Mouse (Mus musculus): Measurements from ENCODE around the gene Itga2b. TPM values are rescaled to one million over a fixed set of nuclear protein-coding genes. Genes with fewer than 3 reads are reported as not detected.
"Not testable (repeated sequence)": the region's sequence is repeated elsewhere in the genome, so short reads cannot be mapped to it uniquely, and the experiment has no call there.

The Itga2b gene
- polyA plus RNA-seq, 1 experiment from 2014 or later: 80.3 TPM

DNA sequence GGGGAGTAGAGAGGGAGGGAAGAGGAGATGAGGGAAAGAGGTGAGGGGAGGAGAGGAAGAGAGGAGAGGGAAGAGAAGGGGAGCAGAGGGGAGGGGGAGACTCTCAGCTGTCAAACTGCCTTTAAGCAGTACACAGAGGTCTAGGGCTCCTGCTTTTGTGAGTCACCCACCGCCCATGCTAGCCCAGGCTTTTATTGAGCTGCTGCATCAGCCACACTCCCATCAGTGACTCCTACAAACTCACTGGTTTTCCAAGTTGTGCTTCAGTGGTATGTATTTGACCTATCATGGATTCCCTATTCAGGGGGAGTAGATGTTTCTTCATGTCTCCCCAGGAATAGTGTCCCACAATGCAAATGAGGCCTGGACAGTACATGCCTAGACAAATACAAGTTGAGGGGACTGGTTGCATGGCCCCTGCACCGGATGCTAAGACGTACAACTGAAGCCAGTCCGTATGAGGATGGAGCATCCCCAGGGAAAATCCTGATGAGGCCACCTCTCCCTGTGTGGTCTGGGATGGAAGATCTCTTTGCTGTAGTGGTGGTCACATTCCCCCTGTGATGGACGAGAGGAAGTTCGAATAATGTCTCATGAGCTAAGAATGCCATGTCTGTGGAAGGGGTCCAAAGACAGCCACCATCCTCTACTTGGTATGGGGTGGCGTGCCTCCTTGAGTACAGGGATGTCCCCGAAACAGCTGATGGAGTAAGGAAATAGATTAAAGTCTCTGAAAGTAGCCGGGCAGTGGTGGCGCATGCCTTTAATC is 54.7 kb downstream of the Itga2b start:
- DNase-seq (ENCODE audit: low spot score): no peak
- H3K4me1 ChIP-seq (replicated peaks; ENCODE audit: control insufficient read depth, insufficient read depth, low read length): 0 out of 2 replicates have a peak, but pooled peaks cover 2% of the 10 kb centered on the region
- H3K4me3 ChIP-seq (ENCODE audit: low read depth, low read length): no peak overlapping the region
- no peaks in the 10 kb centered on the region; the same call in 1 of the 2 replicates for H3K27me3 ChIP-seq (replicated peaks; ENCODE audit: control insufficient read depth, insufficient read depth, low read length)
- no peak overlapping the region for H3K4me2 ChIP-seq
- ATAC-seq (replicated peaks; ENCODE audit: low FRiP score): no peak
- H3K27ac ChIP-seq (ENCODE audit: low read depth, low read length): no peak overlapping the region
- no peak overlapping the region for H3K9ac ChIP-seq (ENCODE audit: low read depth, low read length)
- H3K36me3 ChIP-seq (ENCODE audit: control insufficient read depth, insufficient read depth, low read length): no peaks in the 10 kb centered on the region
- WGBS: 70% methylated on average over 10 of the region's 10 CpGs
- no peaks in the 10 kb centered on the region for H3K9me3 ChIP-seq (ENCODE audit: control insufficient read depth, low read length)

DNA sequence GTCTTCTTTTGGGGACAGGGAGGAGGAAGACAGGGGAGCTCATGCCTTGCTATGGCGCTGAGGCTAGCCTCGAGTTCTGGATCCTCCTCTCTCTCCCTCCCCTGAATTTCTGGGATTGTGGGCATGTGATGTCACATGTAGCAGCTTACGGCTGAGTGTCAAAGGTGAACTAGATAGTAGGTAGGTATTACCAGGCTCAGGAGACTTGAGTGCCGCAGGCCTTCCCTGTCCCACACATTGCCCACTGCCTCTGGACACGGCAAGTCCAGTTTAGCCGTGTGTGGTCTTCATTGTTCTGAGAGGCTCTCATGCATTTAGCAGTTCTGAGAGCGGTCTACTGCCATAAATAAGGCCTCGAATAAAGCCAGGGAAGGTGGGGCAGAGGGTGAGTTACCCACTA is 56.9 kb downstream of the Itga2b start:
- Histone ChIP-seq H3K9ac (ENCODE audit: low read depth, low read length) (no peak overlapping the region), H3K4me1 (replicated peaks; ENCODE audit: control insufficient read depth, insufficient read depth, low read length) (peaks cover 13% of the 10 kb centered on the region), H3K27ac (ENCODE audit: low read depth, low read length) (no peak overlapping the region), H3K9me3 (ENCODE audit: control insufficient read depth, low read length) (no peaks in the 10 kb centered on the region), H3K4me2 (no peak overlapping the region), H3K36me3 (ENCODE audit: control insufficient read depth, insufficient read depth, low read length) (no peaks in the 10 kb centered on the region), H3K4me3 (ENCODE audit: low read depth, low read length) (no peak overlapping the region), H3K27me3 (replicated peaks; ENCODE audit: control insufficient read depth, insufficient read depth, low read length) (no peaks in the 10 kb centered on the region)
- WGBS: 76% methylated on average over 8 of the region's 8 CpGs
- DNase-seq (ENCODE audit: low spot score) (no peak), ATAC-seq (replicated peaks; ENCODE audit: low FRiP score) (no peak)

DNA sequence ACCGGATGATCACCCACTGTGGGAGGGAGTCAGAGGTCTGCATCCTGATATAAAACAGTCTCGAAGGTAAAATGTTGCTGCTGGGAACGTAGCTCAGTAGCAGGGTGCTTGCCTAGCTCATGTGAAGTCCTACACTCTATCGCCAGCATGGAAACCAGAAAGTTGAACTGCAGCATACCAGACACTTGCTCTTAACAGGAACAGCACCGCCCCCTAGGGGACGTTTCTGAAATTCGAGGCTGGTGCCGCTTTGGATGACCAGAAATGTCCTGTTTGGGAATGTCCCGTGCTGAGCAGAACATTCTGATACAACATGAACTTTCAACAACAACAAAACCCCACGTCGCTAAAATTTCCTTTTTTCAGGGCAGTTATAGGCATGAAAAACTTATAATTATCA is 58.2 kb downstream of the Itga2b start:
- Histone ChIP-seq H3K9me3 (ENCODE audit: control insufficient read depth, low read length) (no peaks in the 10 kb centered on the region), H3K27ac (ENCODE audit: low read depth, low read length) (no peak overlapping the region), H3K4me3 (ENCODE audit: low read depth, low read length) (no peak overlapping the region), H3K36me3 (ENCODE audit: control insufficient read depth, insufficient read depth, low read length) (no peaks in the 10 kb centered on the region), H3K9ac (ENCODE audit: low read depth, low read length) (no peak overlapping the region), H3K27me3 (replicated peaks; ENCODE audit: control insufficient read depth, insufficient read depth, low read length) (no peaks in the 10 kb centered on the region), H3K4me2 (no peak overlapping the region), H3K4me1 (replicated peaks; ENCODE audit: control insufficient read depth, insufficient read depth, low read length) (peaks cover 13% of the 10 kb centered on the region)
- 7% methylated on average over 11 of the region's 11 CpGs for WGBS
- DNase-seq (ENCODE audit: low spot score) (peak; percentile 83), ATAC-seq (replicated peaks; ENCODE audit: low FRiP score) (0 out of 2 replicates have a peak, but pooled peaks have one; percentile 10)

DNA sequence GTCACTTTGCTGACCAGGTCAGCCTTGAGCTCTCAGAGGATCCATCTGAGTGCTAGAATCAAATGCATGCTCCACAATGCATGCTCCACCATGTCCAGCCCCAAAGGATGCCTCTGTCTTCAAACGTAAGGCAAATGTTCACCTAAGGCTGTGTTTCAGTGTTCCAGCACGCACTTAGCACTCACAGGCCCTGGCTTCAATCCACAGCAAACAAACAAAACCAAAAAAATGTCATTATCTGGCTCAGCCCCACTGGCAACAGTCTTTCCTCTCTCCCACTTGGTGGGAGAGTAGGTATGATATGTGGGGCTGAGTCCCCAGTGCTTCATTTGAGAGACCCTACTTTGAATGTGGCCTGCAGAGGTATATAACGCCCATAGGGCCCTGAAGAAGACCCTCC is 58.9 kb downstream of the Itga2b start:
- no peaks in the 10 kb centered on the region for H3K9me3 ChIP-seq (ENCODE audit: control insufficient read depth, low read length)
- ATAC-seq (replicated peaks; ENCODE audit: low FRiP score): no peak
- H3K4me3 ChIP-seq (ENCODE audit: low read depth, low read length): no peak overlapping the region
- H3K9ac ChIP-seq (ENCODE audit: low read depth, low read length): no peak overlapping the region; the same call in 1 of the 2 replicates
- H3K27ac ChIP-seq (ENCODE audit: low read depth, low read length): no peak overlapping the region
- no peaks in the 10 kb centered on the region for H3K36me3 ChIP-seq (ENCODE audit: control insufficient read depth, insufficient read depth, low read length)
- no peaks in the 10 kb centered on the region for H3K27me3 ChIP-seq (replicated peaks; ENCODE audit: control insufficient read depth, insufficient read depth, low read length)
- WGBS: 79% methylated on average over 3 of the region's 3 CpGs
- no peak for DNase-seq (ENCODE audit: low spot score)
- H3K4me2 ChIP-seq: no peak overlapping the region
- peaks cover 16% of the 10 kb centered on the region for H3K4me1 ChIP-seq (replicated peaks; ENCODE audit: control insufficient read depth, insufficient read depth, low read length)

DNA sequence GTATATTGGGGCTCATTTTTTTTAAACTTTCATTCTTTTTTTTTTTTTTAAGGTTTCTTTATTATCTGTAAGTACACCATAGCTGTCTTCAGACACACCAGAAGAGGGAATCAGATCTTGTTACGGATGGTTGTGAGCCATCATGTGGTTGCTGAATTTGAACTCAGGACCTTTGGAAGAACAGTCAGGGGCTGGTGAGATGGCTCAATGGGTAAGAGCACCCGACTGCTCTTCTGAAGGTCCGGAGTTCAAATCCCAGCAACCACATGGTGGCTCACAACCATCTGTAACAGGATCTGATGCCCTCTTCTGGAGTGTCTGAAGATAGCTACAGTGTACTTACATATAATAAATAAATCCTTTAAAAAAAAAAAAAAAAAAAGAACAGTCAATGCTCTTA is 59.6 kb downstream of the Itga2b start:
- WGBS: 84% methylated on average over 3 of the region's 3 CpGs
- not testable (repeated sequence) for H3K36me3 ChIP-seq (ENCODE audit: control insufficient read depth, insufficient read depth, low read length); H3K27ac ChIP-seq (ENCODE audit: low read depth, low read length); DNase-seq (ENCODE audit: low spot score); H3K9ac ChIP-seq (ENCODE audit: low read depth, low read length); H3K4me2 ChIP-seq; H3K9me3 ChIP-seq (ENCODE audit: control insufficient read depth, low read length); ATAC-seq (replicated peaks; ENCODE audit: low FRiP score); H3K27me3 ChIP-seq (replicated peaks; ENCODE audit: control insufficient read depth, insufficient read depth, low read length); H3K4me3 ChIP-seq (ENCODE audit: low read depth, low read length)
- peaks cover 19% of the 10 kb centered on the region for H3K4me1 ChIP-seq (replicated peaks; ENCODE audit: control insufficient read depth, insufficient read depth, low read length)

DNA sequence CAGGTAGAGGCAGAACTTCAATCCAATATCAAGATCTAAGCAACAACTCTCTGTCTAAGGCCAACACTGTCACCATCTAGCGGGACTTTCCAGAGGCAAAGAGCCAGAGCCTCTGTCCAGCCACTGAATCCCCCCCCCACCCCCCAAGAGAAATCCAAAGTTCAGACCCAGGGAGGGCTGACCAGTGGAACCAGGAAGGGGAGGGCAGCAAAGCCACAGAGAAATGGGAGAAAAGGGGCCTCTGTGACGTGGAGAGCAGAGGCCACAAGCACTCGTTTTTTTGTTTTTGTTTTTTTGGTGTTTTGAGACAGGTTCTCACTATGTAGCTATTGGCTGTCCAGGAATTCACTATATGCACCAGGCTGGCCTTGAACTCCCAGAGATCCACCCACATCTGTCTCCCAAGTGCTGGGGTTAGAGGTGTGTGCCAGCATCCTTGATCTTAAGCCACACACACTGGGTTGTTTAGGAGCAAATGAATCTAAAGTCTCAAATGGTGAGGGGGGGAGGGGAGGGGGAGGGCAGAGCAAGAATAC is 60.1 kb downstream of the Itga2b start:
- Histone ChIP-seq H3K4me3 (ENCODE audit: low read depth, low read length) (no peak overlapping the region), H3K9me3 (ENCODE audit: control insufficient read depth, low read length) (no peaks in the 10 kb centered on the region), H3K9ac (ENCODE audit: low read depth, low read length) (peak overlapping the region; percentile 74; the same call in 1 of the 2 replicates), H3K27ac (ENCODE audit: low read depth, low read length) (peak overlapping the region; percentile 98), H3K27me3 (replicated peaks; ENCODE audit: control insufficient read depth, insufficient read depth, low read length) (no peaks in the 10 kb centered on the region), H3K4me2 (0 out of 2 replicates have a peak overlapping the region, but pooled peaks have one; percentile 94), H3K4me1 (replicated peaks; ENCODE audit: control insufficient read depth, insufficient read depth, low read length) (peaks cover 22% of the 10 kb centered on the region), H3K36me3 (ENCODE audit: control insufficient read depth, insufficient read depth, low read length) (peaks cover under 1% of the 10 kb centered on the region; the same call in 1 of the 2 replicates)
- 74% methylated on average over 3 of the region's 3 CpGs for WGBS
- ATAC-seq (replicated peaks; ENCODE audit: low FRiP score): no peak
- peak; percentile 31 for DNase-seq (ENCODE audit: low spot score)

DNA sequence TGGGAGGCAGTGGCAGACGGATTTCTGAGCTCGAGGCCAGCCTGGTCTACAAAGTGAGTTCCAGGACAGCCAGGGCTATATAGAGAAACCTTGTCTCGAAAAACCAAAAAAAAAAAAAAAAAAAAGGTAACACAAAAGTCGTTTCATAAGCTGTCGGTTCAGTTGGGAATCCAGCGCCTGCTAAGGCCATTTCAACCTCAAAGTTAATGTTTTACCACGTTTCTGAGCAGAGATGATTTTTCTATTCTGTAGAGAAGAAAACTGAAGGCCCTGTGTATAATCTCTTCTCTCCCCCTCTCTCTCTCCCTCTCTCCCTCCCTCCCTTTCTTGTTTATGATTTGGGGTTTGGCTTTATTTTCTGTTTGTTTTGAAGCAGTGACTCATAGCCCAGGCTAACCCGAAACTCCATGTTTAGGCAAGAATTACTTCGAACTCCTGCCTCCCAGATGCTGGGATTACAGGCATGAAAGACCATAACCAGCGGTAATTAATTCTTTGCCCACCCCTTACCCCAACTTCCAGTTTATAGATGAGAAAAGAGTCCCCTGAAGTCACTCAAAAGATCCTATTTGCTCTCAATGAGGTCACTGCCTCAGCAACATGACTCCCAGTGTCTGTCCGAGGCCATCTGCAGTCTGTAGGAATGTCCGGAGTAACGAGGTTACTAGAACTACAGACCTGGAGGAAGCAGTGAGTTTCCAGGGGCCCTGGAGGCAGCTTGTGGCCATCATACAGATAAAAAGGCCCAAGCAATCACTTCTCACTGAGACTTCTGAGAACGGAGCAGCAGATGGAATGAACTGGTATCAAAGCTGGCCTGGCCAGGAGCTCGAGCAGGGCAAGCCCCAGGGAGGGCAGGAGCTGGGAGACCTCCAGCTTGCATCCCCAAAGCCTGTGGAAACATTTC is 60.8 kb downstream of the Itga2b start:
- WGBS: 37% methylated on average over 15 of the region's 15 CpGs
- Histone ChIP-seq H3K9me3 (ENCODE audit: control insufficient read depth, low read length) (no peaks in the 10 kb centered on the region), H3K4me1 (replicated peaks; ENCODE audit: control insufficient read depth, insufficient read depth, low read length) (peaks cover 27% of the 10 kb centered on the region)

DNA sequence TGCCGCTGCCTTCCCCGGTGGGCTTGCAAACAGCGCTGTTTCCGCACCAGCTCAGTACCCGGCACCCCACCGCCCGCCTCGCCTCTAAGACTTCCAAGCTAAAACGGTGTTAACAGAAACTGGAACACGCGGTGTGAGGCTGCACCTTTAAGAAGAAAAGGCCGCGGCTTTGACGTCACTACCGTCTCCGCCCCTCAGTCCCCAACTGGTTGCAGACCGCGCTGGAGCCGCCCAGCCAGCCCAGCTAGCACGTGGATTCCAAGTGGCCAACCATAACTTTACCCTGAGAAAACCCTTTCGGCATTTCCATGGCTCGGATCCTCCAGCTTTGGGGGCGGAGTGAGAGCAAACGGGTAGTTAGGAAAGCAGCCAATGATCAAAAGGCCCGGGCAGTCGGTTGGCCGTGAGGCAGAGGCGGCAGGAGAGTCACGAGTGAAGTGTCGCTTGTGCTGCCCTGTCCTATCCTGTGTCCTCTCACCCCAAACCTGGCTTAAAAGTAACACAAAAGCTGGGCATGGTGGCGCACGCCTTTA is 61.5 kb downstream of the Itga2b start:
- H3K4me1 ChIP-seq (replicated peaks; ENCODE audit: control insufficient read depth, insufficient read depth, low read length): peaks cover 27% of the 10 kb centered on the region
- WGBS: under 1% methylated on average over 32 of the region's 32 CpGs

More for the DNA sequence above, 60.8 kb downstream of the Itga2b start:
- no peak for ATAC-seq (replicated peaks; ENCODE audit: low FRiP score)
- Histone ChIP-seq H3K36me3 (ENCODE audit: control insufficient read depth, insufficient read depth, low read length) (peaks cover 8% of the 10 kb centered on the region; the same call in 1 of the 2 replicates), H3K9ac (ENCODE audit: low read depth, low read length) (peak overlapping the region; percentile 74), H3K4me3 (ENCODE audit: low read depth, low read length) (peak overlapping the region; percentile 67), H3K27me3 (replicated peaks; ENCODE audit: control insufficient read depth, insufficient read depth, low read length) (no peaks in the 10 kb centered on the region), H3K4me2 (peak overlapping the region; percentile 94), H3K27ac (ENCODE audit: low read depth, low read length) (peak overlapping the region; percentile 98)
- peak; percentile 35 for DNase-seq (ENCODE audit: low spot score)

More for the DNA sequence above, 61.5 kb downstream of the Itga2b start:
- no peaks in the 10 kb centered on the region for H3K27me3 ChIP-seq (replicated peaks; ENCODE audit: control insufficient read depth, insufficient read depth, low read length)
- DNase-seq (ENCODE audit: low spot score): peak; percentile 97
- peak overlapping the region; percentile 94 for H3K4me2 ChIP-seq
- H3K9ac ChIP-seq (ENCODE audit: low read depth, low read length): peak overlapping the region; percentile 74
- ATAC-seq (replicated peaks; ENCODE audit: low FRiP score): peak; percentile 85
- peaks cover 13% of the 10 kb centered on the region for H3K36me3 ChIP-seq (ENCODE audit: control insufficient read depth, insufficient read depth, low read length)
- peak overlapping the region; percentile 98 for H3K27ac ChIP-seq (ENCODE audit: low read depth, low read length)
- H3K9me3 ChIP-seq (ENCODE audit: control insufficient read depth, low read length): no peaks in the 10 kb centered on the region
- peak overlapping the region; percentile 67 for H3K4me3 ChIP-seq (ENCODE audit: low read depth, low read length)

Data from liver, embryonic 11.5 days (tissue).